Mouse (Mus musculus) NIH3T3 (cell line): ENCODE measurements around the gene Lmf1.
A peak's percentile ranks its signal among the peaks of the same experiment; 100 is the strongest.

Experiments
- DNase-seq: peaks from one replicate; pipeline ENCODE4 v3.0.0-alpha.2; 2012; ENCODE audit warnings: low read depth

The Lmf1 gene

DNA sequence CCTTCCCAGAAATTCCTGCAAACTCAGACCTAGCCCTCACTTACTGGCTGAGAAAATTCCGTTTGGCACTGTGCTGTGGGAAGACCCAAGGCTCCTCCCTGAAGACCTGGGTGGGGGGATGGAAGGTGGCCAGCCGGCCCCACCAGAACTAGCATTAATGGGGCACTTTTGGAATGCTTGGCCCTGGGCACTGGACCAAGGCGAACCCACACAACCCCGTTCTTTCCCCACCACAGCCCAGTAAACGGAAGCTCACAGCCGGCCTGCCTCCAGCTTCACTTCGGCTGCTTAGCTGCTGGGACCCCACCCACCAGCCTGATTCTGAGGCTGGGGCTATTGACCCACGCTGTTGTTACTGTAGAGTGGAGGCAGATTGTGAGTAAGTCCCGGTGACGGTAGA, 10.7 kb upstream of the Lmf1 start:
- DNase-seq = no peak

- DNase-seq = no peak
Observed at GRCm38 (mm10) chr17:25568880-25569279, 10.0 kb upstream of the Lmf1 start.

- no peak for DNase-seq
Observed at GRCm38 (mm10) chr17:25569833-25570647, 8.8 kb upstream of the Lmf1 start.

DNA sequence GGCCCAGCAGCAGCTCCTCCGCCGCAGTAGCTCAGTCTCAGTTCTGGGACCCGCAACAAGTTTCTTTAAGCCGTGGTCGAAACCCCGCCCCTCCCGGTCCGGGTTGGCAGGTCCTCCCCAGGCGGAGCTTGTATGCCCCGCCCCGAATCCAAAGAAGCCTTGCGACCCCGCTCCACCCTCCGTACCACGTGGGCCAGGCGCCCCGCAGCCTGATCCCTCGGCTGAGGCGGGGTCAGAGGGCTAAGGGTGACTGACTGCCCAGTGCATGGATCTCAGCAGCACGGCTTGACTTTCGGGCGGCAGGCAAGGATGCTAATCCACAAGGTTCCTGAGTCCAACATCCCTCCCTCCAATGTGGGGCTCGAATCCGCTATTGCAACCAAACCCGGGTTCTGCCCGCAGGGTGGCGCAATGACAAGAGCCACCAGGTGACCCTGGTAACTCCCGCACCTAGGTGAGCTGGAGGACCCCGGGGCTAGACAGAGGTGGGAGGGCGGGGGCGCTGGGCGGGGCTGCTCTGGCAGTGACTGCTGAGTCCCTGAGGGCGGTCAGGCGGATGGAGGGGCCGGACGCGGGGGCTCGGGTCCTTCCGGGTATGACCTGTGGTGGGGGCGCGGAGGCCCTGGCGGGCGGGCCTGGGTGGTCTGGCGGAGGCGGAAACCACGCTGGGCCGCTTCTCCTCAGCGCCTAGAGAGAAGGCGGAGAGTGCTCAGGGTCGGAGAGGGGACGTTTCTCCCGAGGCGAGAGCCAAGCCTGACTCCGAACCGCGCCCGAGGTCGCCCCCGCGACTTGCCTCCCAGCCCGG, 8.0 kb upstream of the Lmf1 start, which contains the start of gene Sox8:
Gene Sox8, minus strand, starts transcription at position 39 of the 805 bp plus-strand sequence.
- DNase-seq = peak; percentile 44

GRCm38 (mm10) chr17:25571453-25571820, 7.4 kb upstream of the Lmf1 start:
- no peak for DNase-seq

- no peak for DNase-seq
Observed at GRCm38 (mm10) chr17:25575208-25575971, 3.5 kb upstream of the Lmf1 start.

DNA sequence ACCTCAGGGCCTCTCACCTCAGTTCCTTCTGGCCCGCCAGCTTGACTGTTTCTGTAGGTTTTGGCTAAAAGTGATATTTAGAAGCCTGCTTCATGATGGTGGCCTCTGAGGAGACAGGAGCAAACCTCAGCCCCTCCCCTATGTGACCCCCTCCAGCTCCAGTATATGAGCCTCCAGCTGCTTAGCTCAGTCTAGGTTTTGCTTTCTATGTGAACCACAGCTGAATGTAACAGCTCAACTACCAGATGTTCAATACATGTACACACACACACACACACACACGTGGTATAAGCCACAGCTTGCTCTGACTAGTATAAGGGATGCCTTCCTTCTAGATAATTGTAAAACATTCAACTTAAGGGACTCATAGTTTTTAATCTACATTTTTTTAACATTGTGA, 2.9 kb upstream of the Lmf1 start:
- no peak for DNase-seq

DNA sequence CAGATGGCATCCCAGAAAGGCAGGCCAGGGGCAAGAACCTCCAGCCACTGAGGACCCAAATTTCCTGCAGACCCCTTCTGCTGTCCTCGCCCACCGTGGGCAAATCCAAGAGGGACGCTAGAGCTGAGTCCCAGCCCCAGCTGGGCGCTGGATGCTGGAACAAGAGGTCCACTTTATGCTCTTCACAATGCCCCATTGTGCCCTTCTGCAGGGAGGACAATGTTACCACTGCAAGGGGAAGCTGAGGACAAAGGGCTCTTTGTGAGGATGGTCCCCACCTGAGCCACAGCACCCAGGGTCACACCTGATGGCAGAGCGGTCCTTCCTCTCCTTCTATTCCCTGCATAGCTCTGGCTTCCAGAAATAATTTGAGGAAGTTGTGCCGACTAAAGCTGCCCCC, 1.6 kb upstream of the Lmf1 start:
- DNase-seq = no peak

DNA sequence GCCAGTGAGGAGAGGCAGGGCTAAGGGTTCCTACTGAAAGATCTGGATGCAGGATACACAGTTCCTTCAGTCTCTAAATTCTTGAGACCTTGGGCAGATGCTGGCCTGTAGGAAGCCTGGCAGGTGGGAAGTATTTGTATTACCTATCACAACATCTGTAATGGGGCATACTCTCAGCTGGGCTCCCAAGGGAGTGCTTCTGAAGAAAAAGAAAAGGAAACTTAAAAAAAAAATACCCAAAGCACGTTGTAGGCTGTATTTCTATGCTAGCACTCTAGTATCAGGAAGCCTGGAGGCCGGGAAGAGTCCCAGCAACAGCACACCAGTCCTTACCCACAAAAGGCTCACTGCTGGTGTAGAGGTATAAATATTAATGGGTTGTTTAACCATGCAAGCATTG, 1.2 kb upstream of the Lmf1 start:
- DNase-seq = no peak

GRCm38 (mm10) chr17:25579332-25580047, 605 bp downstream of the Lmf1 start:
- DNase-seq = peak; percentile 36

DNA sequence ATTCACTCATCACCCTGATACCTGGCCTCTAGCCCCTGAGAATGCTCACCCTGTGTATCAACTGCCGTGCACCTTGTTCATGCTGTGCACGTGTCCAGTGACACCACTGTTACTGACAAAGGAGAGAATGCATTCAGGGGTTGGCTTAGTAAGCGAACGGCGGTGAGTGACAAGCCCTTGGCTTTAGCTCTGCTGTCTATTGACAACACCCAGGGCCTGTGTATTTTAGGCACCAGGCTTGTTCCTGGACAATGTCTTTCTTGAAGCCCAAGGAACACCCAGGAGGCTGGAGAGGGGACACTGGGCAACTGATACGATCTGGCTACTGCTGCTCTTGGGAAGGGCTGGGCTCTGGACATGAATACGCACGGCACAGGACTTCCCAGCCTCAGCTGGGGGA, 3.2 kb downstream of the Lmf1 start:
- DNase-seq = no peak

DNA sequence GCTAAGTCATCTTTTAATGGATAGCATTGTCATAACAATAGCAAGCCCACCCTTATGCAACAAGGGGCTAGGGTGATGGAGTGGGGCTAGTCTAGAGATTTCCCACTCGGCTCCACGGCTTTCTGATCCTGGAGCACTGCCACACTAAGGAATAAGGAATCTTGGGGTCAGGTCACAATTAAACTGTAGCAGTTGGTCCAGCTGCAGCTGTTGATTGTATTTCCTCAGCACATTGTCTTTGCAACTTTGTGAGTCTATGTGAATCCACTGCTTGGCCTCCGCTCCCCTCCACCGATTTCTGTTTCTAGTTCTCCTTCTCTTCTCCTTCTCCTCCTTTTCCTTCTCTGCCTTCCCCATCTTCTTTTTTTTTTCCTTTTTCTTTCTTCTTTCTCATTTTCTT, 4.2 kb downstream of the Lmf1 start:
- DNase-seq = no peak

DNA sequence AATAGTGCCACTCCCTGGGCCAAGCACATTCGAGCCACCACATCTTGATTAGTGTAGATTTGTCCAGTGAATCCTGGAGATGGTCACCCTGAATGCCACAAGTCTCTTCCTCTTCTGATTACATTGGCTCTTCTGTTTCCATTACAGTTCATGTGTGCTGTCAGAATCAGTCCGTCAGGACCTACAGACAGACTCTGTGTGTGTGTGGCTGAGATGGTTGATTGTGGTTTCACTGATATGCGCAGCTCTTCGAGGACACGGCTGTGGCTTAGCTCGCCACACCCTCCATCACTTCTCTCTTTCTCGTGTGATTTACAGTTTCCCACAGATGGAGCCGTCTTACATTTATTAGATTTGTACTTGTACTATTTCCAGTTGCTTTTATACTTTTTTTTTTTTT, 5.0 kb downstream of the Lmf1 start:
- DNase-seq = no peak

DNA sequence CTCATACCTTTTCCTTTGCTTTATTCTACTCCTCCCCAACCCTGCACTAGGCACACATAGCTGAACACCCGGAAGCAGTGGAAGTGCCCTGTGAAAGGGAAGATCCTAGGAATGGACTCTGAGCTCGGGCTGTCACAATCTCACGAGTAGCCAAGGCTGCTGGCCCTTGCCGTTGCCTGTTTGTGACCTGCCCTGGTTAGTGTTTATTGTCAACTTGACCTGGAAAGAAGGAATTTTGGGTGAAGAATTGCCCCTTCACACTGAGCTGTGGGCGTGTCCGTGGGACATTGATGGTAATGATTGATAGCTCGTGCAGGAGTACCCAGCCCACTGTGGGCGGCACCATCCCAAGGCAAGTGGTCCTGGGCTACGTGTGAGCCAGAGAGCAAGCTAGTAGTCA, 5.8 kb downstream of the Lmf1 start:
- no peak for DNase-seq

- no peak for DNase-seq
Observed at GRCm38 (mm10) chr17:25590068-25590467, 11.2 kb downstream of the Lmf1 start.

GRCm38 (mm10) chr17:25590985-25591384, 12.1 kb downstream of the Lmf1 start:
- DNase-seq = peak; percentile 12

DNA sequence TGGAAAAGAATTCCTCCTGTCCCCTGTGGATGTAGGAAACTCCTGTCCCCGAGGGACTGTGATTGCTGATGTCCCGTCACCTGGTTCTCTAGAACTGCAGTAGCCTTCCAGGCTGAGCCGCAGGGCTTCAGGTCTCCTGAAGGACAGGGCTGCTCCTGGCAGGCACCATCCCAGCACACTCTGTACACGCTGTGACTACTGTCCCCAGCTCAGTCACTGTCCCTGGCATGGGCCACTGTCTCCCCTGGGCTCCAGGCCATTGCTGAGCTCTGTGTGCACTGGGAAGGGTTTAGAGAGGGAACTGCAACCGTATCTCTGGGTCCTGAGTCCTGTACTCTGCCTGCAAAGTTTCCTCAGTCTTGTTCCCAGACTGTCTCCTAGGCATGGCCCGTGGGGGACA, 13.5 kb downstream of the Lmf1 start:
- no peak for DNase-seq

DNA sequence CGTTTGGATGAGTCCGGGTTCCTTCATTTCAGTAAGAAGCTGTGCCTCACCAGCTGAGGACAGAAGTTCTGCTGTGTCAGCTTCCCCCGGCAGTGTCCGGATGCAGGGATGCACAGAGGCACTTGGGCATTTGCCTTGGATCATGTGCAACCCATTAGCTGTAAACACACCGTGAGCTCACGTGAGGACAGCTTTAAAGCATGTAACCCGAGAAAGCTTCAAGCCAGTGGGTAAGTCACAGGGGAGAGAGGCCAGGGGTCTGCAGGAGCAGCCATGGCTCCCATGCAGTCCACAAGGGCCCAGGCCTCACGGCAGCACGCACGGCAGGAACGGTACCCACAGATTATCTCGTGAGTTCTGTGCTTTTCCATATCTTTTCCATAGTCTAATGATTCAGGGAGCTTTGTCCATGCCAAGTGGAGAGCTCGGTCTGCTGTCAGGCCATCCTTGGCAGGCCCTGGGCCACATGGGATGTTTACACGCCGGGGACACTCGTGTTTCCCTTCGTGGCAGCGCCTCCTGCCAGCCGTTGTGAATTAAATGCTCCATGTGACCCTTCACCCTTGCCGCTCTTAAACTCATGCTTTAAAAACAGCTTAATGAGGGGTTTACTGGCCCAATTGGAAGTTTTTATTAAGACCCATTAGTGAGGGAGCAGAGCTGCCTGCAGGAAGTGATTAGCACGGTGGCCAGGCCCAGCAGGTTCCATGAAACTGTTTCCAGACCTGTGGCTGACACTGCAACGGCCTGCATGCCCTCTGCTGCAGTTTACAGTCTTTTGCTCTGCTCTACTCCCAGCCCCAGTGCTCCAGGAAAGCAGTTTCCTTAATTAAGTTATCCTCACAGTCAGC, 14.8 kb downstream of the Lmf1 start:
- no peak for DNase-seq

- no peak for DNase-seq
Observed at GRCm38 (mm10) chr17:25595495-25595894, 16.6 kb downstream of the Lmf1 start.

GRCm38 (mm10) chr17:25597537-25597936, 18.7 kb downstream of the Lmf1 start:
- DNase-seq = no peak

DNA sequence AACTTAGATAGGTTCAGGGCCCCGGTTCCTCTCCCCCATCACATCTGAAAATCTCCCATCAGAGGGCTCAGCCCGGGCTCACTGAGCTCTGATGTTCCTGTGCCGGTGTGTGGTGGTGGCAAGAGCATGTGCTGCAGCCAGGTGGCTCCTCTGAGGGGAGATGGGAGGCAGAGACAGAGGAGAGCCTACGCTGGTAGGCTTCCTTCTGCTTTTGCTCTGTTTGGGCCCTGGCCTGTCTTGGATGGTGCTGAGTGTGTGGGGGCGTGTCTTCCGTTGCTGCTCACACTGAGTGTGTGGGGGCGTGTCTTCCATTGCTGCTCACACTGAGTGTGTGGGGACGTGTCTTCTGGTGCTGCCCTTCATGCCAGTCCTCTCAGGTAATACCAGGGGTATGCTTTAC, 23.5 kb downstream of the Lmf1 start:
- no peak for DNase-seq
